Mouse (Mus musculus): ENCODE results near the gene Dmrta2.

Dmrta2 gene

GRCm38 (mm10) chr4:109979461-109980320 lies 1.8 kb downstream of the Dmrta2 start:
- DNase-seq (ENCODE audit: low spot score in 2 of 2): no peak

- DNase-seq (ENCODE audit: low spot score in 2 of 2): no peak
Measured at GRCm38 (mm10) chr4:109980321-109981082, 2.6 kb downstream of the Dmrta2 start.

- DNase-seq (ENCODE audit: low spot score in 2 of 2): no peak
Measured at GRCm38 (mm10) chr4:109981083-109981870, 3.4 kb downstream of the Dmrta2 start.

- DNase-seq (ENCODE audit: low spot score in 2 of 2): no peak
Measured at GRCm38 (mm10) chr4:109981871-109982680, 4.2 kb downstream of the Dmrta2 start.

- no peak for DNase-seq (ENCODE audit: low spot score in 2 of 2)
Measured at GRCm38 (mm10) chr4:109982681-109983265, 4.9 kb downstream of the Dmrta2 start.

- DNase-seq (ENCODE audit: low spot score in 2 of 2): no peak
Measured at GRCm38 (mm10) chr4:109983281-109984001, 5.6 kb downstream of the Dmrta2 start.

GRCm38 (mm10) chr4:109984011-109984411 lies 6.2 kb downstream of the Dmrta2 start:
- no peak for DNase-seq (ENCODE audit: low spot score in 2 of 2)

GRCm38 (mm10) chr4:109984496-109985423 lies 6.9 kb downstream of the Dmrta2 start:
- no peak for DNase-seq (ENCODE audit: low spot score in 2 of 2)

GRCm38 (mm10) chr4:109985424-109986172 lies 7.7 kb downstream of the Dmrta2 start:
- DNase-seq (ENCODE audit: low spot score in 2 of 2): no peak

GRCm38 (mm10) chr4:109986301-109986700 lies 8.4 kb downstream of the Dmrta2 start:
- DNase-seq (ENCODE audit: low spot score in 2 of 2): no peak

- DNase-seq (ENCODE audit: low spot score in 2 of 2): no peak
Measured at GRCm38 (mm10) chr4:109986748-109987355, 9.0 kb downstream of the Dmrta2 start.

GRCm38 (mm10) chr4:109987560-109988362 lies 9.9 kb downstream of the Dmrta2 start:
- no peak for DNase-seq (ENCODE audit: low spot score in 2 of 2)

GRCm38 (mm10) chr4:109988411-109988810 lies 10.6 kb downstream of the Dmrta2 start:
- DNase-seq (ENCODE audit: low spot score in 2 of 2): no peak

GRCm38 (mm10) chr4:109989213-109989612 lies 11.4 kb downstream of the Dmrta2 start:
- no peak for DNase-seq (ENCODE audit: low spot score in 2 of 2)

GRCm38 (mm10) chr4:110006044-110006443 lies 28.2 kb downstream of the Dmrta2 start:
- DNase-seq (ENCODE audit: low spot score in 2 of 2): no peak

GRCm38 (mm10) chr4:110019145-110019544 lies 41.3 kb downstream of the Dmrta2 start:
- no peak for DNase-seq (ENCODE audit: low spot score in 2 of 2)

- DNase-seq (ENCODE audit: low spot score in 2 of 2): peak; percentile 55 to 75
Measured at GRCm38 (mm10) chr4:110020255-110020654, 42.4 kb downstream of the Dmrta2 start.

Data from thymus, postnatal 10 days (tissue).